Mouse (Mus musculus) left cerebral cortex, postnatal 10 days (tissue): ENCODE results near the gene Acat3. TPM values are rescaled to one million over a fixed set of nuclear protein-coding genes. Genes with fewer than 3 reads are reported as not detected.
A peak's percentile ranks its signal among the peaks of the same experiment; 100 is the strongest.

Source experiments
- DNase-seq, 2 experiments: peaks; one replicate each; pipeline ENCODE4 v3.0.0; 2021 to 2022; ENCODE audit warnings: low spot score in 2 of 2, mixed read lengths in 1 of 2; ENCODE audit errors: extremely low spot score in 1 of 2
- intact Hi-C: fragments of 180-260 bp; cut with DNase I; formaldehyde crosslinking; loops from one replicate; pipeline ENCODE4 v1.15.1; 2025
- total RNA-seq, 2 experiments: library from RNA; stranded (reverse); gene quantifications; 2 replicates each; pipeline ENCODE4 v1.2.3; 2021

Acat3 gene
- total RNA-seq, 2 experiments from 2014 or later: 2.0 to 3.5 TPM

DNA sequence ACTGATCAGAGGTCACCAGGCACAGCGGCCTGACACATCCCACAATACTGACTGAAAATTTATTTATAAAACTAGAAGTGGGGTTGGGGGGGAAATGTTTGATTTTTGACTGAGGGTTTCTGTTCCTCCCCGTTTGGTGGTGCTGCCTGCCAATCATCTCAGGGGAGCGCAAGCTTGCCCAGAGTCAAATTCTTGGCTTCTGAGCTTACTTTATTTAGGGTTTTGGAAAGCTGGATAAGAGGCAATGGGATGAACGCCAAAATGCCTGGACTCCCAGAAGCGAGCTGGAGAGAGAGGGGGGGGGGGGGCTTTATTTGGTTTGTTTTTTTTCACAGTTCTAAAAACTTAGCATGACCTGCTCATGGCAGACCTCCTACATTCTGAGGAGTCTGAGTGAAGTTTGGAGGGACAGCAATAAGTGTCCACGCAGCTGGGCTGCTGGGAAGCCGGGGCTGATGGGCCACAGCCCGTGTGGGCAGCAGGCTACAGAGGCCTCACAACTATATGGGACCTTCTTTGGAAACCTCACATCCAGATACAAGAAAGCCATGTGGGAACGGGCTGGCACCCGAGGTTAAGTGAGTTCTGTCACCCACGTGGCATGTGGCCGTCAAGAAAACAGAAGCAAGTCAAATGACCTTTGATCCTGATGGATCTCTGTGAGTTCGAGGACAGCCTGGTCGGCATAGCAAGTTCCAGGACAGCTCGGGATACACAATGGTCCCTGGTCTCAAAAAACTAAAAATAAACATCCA lies 53.2 kb downstream of the Acat3 start:
- DNase-seq: no peak
- intact Hi-C loops: no loop called here

DNA sequence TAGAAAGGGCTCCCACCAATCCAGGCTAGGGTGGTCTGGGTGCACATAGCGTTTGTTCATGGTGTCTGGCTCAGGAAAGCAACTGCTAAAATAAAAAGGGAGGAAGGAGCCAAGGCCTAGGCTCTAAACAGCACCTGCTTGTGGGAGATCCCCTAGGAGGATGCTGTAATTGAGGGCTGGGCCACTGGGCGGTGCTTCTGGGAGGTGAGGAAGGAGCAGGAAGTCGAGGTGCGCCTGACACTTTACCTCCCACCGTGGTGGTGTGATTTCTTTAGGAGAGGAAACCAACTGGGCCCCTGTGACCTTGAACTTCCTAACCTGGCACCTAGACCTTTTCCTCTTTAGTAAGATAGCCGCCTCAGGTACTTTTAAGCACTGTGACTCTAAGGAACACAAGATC lies 53.8 kb downstream of the Acat3 start:
- no peak for DNase-seq
- intact Hi-C loops: no loop called here

DNA sequence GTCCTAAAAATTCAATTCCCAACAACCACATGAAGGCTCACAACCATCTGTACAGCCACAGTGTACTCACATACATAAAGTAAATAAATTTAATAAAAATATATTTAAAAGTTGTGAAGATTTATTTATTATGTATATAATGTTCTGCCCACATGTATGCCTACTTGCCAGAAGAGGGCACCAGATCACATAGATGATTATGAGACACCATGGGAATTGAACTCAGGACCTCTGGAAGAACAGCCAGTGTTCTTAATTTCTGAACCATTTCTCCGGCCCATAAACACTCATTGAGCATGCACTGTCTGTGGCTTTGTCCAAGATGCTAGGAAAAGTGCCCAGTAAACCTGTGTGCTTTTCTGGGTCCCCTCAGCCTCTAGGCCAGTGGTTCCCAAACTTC lies 59.2 kb downstream of the Acat3 start:
- no peak for DNase-seq
- intact Hi-C loops: no loop called here

- peak; percentile 80 to 86 for DNase-seq
- intact Hi-C loops: no loop called here
Observed at GRCm38 (mm10) chr17:12880178-12880577, 60.2 kb downstream of the Acat3 start.

GRCm38 (mm10) chr17:12875734-12876133 lies 64.7 kb downstream of the Acat3 start, which contains the start of gene Mrgprh:
Mrgprh (plus strand) TSS chr17:12876034.
- intact Hi-C loops: loop anchor here (5.0 kb wide), 1 partner anchor 117 kb away; the partner anchor contains the start of gene Wtap
- no peak for DNase-seq

Other genes starting within 250 kb of the Acat3 start
- gene Igf2r, start 170.9 kb downstream of the Acat3 start, total RNA-seq: 10 to 100 TPM; 24.9 to 25.6 TPM
- 10 to 100 TPM; 14.6 to 16.6 TPM for gene Mas1, start 72.5 kb downstream of the Acat3 start, total RNA-seq
- gene Mrgprh, start 64.6 kb downstream of the Acat3 start, total RNA-seq: under 1 TPM in 1 of 2 experiments, not detected in 1; 0.28 TPM
- 1 to 10 TPM; 2.0 to 2.3 TPM for gene Pnldc1, start 30.4 kb downstream of the Acat3 start, total RNA-seq
- gene Tcp1, start 24.9 kb downstream of the Acat3 start, total RNA-seq: 100 to 1,000 TPM; 230 to 239 TPM
- gene Mrpl18, start 24.3 kb downstream of the Acat3 start, total RNA-seq: 10 to 100 TPM; 48.1 to 54.4 TPM
- gene Acat2, start 20.1 kb upstream of the Acat3 start, total RNA-seq: 100 to 1,000 TPM; 112 to 115 TPM
- gene Wtap, start 53.6 kb upstream of the Acat3 start, total RNA-seq: 10 to 100 TPM; 63.3 to 65.8 TPM
- gene Sod2, start 66.2 kb upstream of the Acat3 start, total RNA-seq: 100 to 1,000 TPM; 227 to 240 TPM
- gene Gpr31b, start 111.7 kb upstream of the Acat3 start, total RNA-seq: under 1 TPM in 1 of 2 experiments, not detected in 1; 0.34 TPM
- gene Tcp10b, start 120.5 kb upstream of the Acat3 start, total RNA-seq: under 1 TPM; 0.28 to 0.71 TPM
- under 1 TPM in 1 of 2 experiments, not detected in 1; 0.32 TPM for gene Unc93a, start 191.2 kb upstream of the Acat3 start, total RNA-seq